Mouse (Mus musculus) hindbrain, embryonic 14.5 days (tissue): Measurements from ENCODE around the gene Gzma. TPM values are rescaled to one million over a fixed set of nuclear protein-coding genes. Genes with fewer than 3 reads are reported as not detected.

Experiments
- ATAC-seq: fragments of 200-750 bp; cut with Nextera tagmentation; 2 replicates; pipeline ENCODE4 v1.8.0; 2017; ENCODE audit warnings: moderate number of reproducible peaks, mild to moderate bottlenecking, moderate TSS enrichment, moderate library complexity; ENCODE audit not compliant: low FRiP score
- DNase-seq: peaks from one replicate; pipeline ENCODE4 v3.0.0-alpha.2; 2015; ENCODE audit warnings: low spot score
- H3K27ac ChIP-seq: fragments of 300-500 bp; sonication (generic); 2 replicates; pipeline ENCODE4 v1.5.1; 2014; ENCODE audit warnings: mild to moderate bottlenecking, moderate library complexity
- H3K27me3 ChIP-seq: fragments of 300-500 bp; sonication (generic); 2 replicates; pipeline ENCODE4 v1.6.1; 2014; ENCODE audit warnings: mild to moderate bottlenecking, low read length, mixed read lengths; ENCODE audit not compliant: control insufficient read depth, insufficient read depth
- H3K36me3 ChIP-seq: fragments of 300-500 bp; sonication (generic); replicated peaks from 2 replicates; pipeline ENCODE4 v1.6.1; 2014; ENCODE audit not compliant: control insufficient read depth, insufficient read depth
- H3K4me1 ChIP-seq: fragments of 300-500 bp; sonication (generic); replicated peaks from 2 replicates; pipeline ENCODE4 v1.6.1; 2014; ENCODE audit warnings: antibody characterized with exemption, low read length, mixed read lengths; ENCODE audit not compliant: control insufficient read depth, insufficient read depth
- H3K4me2 ChIP-seq: fragments of 300-500 bp; sonication (generic); replicated peaks from 2 replicates; pipeline ENCODE4 v1.6.1; 2014; ENCODE audit warnings: mild to moderate bottlenecking, moderate library complexity
- H3K4me3 ChIP-seq: fragments of 300-500 bp; sonication (generic); replicated peaks from 2 replicates; pipeline ENCODE4 v1.5.1; 2014; ENCODE audit warnings: mild to moderate bottlenecking, low read length
- H3K9ac ChIP-seq: fragments of 300-500 bp; sonication (generic); 2 replicates; pipeline ENCODE4 v1.6.1; 2014
- H3K9me3 ChIP-seq: fragments of 300-500 bp; sonication (generic); 2 replicates; pipeline ENCODE4 v1.6.1; 2016; ENCODE audit warnings: low read length; ENCODE audit not compliant: control insufficient read depth
- WGBS: fragments of 180-500 bp; shearing (Covaris S2); extraction: QIAGEN DNeasy Blood & Tissue Kit; methylation state at CpG from one replicate; pipeline ENCODE4 v1.1.7; 2014; 5-methylcytosine and 5-hydroxymethylcytosine counted together
- polyA plus RNA-seq: library from polyadenylated mRNA; unstranded; fragments of >200 nt; fragmentation: Nextera tagmentation; extraction: Ambion mirVana; gene quantifications from 2 replicates; pipeline ENCODE4 v1.2.1, GENCODE M21; 2014

Gene Gzma
- polyA plus RNA-seq, 1 experiment from 2014 or later, result not detected

- Histone ChIP-seq H3K27ac (no peak overlapping the region), H3K27me3 (no peaks in the 10 kb centered on the region), H3K9ac (no peak overlapping the region), H3K9me3 (no peaks in the 10 kb centered on the region), H3K4me3 (no peak overlapping the region), H3K36me3 (no peaks in the 10 kb centered on the region), H3K4me2 (no peak overlapping the region), H3K4me1 (no peaks in the 10 kb centered on the region)
- no peak for DNase-seq
- no peak for ATAC-seq
- WGBS, result 91% methylated on average over 8 of the region's 8 CpGs
Observed at GRCm38 (mm10) chr13:113054230-113054629, 46.6 kb downstream of the Gzma start.

GRCm38 (mm10) chr13:113047647-113048046 lies 53.1 kb downstream of the Gzma start:
- Histone ChIP-seq H3K9ac (no peak overlapping the region), H3K4me1 (no peaks in the 10 kb centered on the region), H3K9me3 (no peaks in the 10 kb centered on the region), H3K4me2 (no peak overlapping the region), H3K36me3 (no peaks in the 10 kb centered on the region), H3K27ac (no peak overlapping the region), H3K4me3 (no peak overlapping the region), H3K27me3 (no peaks in the 10 kb centered on the region)
- WGBS, result 79% methylated on average over 3 of the region's 3 CpGs
- no peak for ATAC-seq
- no peak for DNase-seq

- DNase-seq (no peak), ATAC-seq (peak; percentile 52)
- H3K4me1 ChIP-seq, result no peaks in the 10 kb centered on the region
- no peaks in the 10 kb centered on the region for H3K27me3 ChIP-seq
- H3K36me3 ChIP-seq, result no peaks in the 10 kb centered on the region
- no peak overlapping the region for H3K9ac ChIP-seq
- H3K27ac ChIP-seq, result no peak overlapping the region
- H3K4me3 ChIP-seq, result no peak overlapping the region
- no peak overlapping the region; the same call in 1 of the 2 replicates for H3K4me2 ChIP-seq
- no peaks in the 10 kb centered on the region for H3K9me3 ChIP-seq
Observed at GRCm38 (mm10) chr13:113047018-113047417, 53.8 kb downstream of the Gzma start.

- Histone ChIP-seq H3K4me3 (peak within 1 kb of the TSS; percentile 45), H3K4me2 (peak within 1 kb of the TSS; percentile 78), H3K4me1 (no peaks in the 10 kb centered on the region), H3K9me3 (no peaks in the 10 kb centered on the region), H3K36me3 (no peaks in the 10 kb centered on the region), H3K9ac (peak within 1 kb of the TSS; percentile 41), H3K27me3 (no peaks in the 10 kb centered on the region), H3K27ac (0 out of 2 replicates have a peak within 1 kb of the TSS, but pooled peaks have one; percentile 51)
- peak; percentile 85 for ATAC-seq
- 7% methylated on average over 21 of the region's 21 CpGs for WGBS
- DNase-seq, result peak; percentile 81
Observed at GRCm38 (mm10) chr13:113046211-113046883, 54.4 kb downstream of the Gzma start, which contains the start of gene Gpx8. Gene Gpx8 (minus strand): TSS chr13:113046410.

GRCm38 (mm10) chr13:113045458-113046110 lies 55.2 kb downstream of the Gzma start:
- Histone ChIP-seq H3K4me2 (peak overlapping the region; percentile 78), H3K27me3 (no peaks in the 10 kb centered on the region), H3K9me3 (no peaks in the 10 kb centered on the region), H3K27ac (0 out of 2 replicates have a peak overlapping the region, but pooled peaks have one; percentile 51), H3K9ac (peak overlapping the region; percentile 41), H3K4me3 (peak overlapping the region; percentile 45), H3K36me3 (no peaks in the 10 kb centered on the region), H3K4me1 (no peaks in the 10 kb centered on the region)
- WGBS, result 31% methylated on average over 18 of the region's 18 CpGs
- no peak for ATAC-seq
- DNase-seq, result no peak

- Histone ChIP-seq H3K4me3 (peak overlapping the region; percentile 45), H3K4me1 (no peaks in the 10 kb centered on the region), H3K36me3 (no peaks in the 10 kb centered on the region), H3K27me3 (no peaks in the 10 kb centered on the region), H3K4me2 (peak overlapping the region; percentile 78), H3K27ac (no peak overlapping the region), H3K9ac (peak overlapping the region; percentile 41; the same call in 1 of the 2 replicates), H3K9me3 (no peaks in the 10 kb centered on the region)
- no peak for ATAC-seq
- no peak for DNase-seq
- WGBS, result 82% methylated on average over 3 of the region's 3 CpGs
Observed at GRCm38 (mm10) chr13:113044876-113045275, 55.9 kb downstream of the Gzma start.

Other genes with a start within 250 kb of the Gzma start
- 65.0 and 65.6 TPM in 2 replicates for gene Mtrex, start 173.6 kb downstream of the Gzma start, polyA plus RNA-seq
- gene Dhx29, start 173.5 kb downstream of the Gzma start, polyA plus RNA-seq, result 30.2 and 33.5 TPM in 2 replicates
- 1.0 and 2.1 TPM in 2 replicates for gene Ccno, start 113.2 kb downstream of the Gzma start, polyA plus RNA-seq
- gene Mcidas, start 107.1 kb downstream of the Gzma start, polyA plus RNA-seq, result 0.86 and 1.2 TPM in 2 replicates
- 0.17 and 0.96 TPM in 2 replicates for gene Cdc20b, start 65.9 kb downstream of the Gzma start, polyA plus RNA-seq
- 58.6 and 67.1 TPM in 2 replicates for gene Gpx8, start 54.6 kb downstream of the Gzma start, polyA plus RNA-seq
- 1.2 and 1.8 TPM in 2 replicates for gene Esm1, start 108.7 kb upstream of the Gzma start, polyA plus RNA-seq
- not detected in 2 replicates for gene Gzmk, start 124.9 kb upstream of the Gzma start, polyA plus RNA-seq
- 1.0 TPM in 2 replicates for gene BC067074, start 192.2 kb upstream of the Gzma start, polyA plus RNA-seq